Mouse (Mus musculus): Measurements from ENCODE around the gene Abhd14b. TPM values are rescaled to one million over a fixed set of nuclear protein-coding genes. Genes with fewer than 3 reads are reported as not detected.

The Abhd14b gene
- 1 to 10 TPM; 7.2 to 8.3 TPM for total RNA-seq (2021)

GRCm38 (mm10) chr9:106447348-106447747 lies at the start of gene Abhd14b, which contains the start of gene Abhd14a:
Abhd14b (plus strand) TSS chr9:106447459.
Abhd14a (minus strand) TSS chr9:106447678.
- intact Hi-C loops (cut with DNase I): no loop called here
- peak; percentile 94 to 95 for DNase-seq

- DNase-seq: no peak
- intact Hi-C loops (cut with DNase I): no loop called here
These were observed 49.5 kb upstream of the Abhd14b start for GRCm38 (mm10) chr9:106397733-106398132.

GRCm38 (mm10) chr9:106398667-106399311 lies 48.5 kb upstream of the Abhd14b start:
- intact Hi-C loops (cut with DNase I): no loop called here
- DNase-seq: no peak

- intact Hi-C loops (cut with DNase I): no loop called here
- no peak for DNase-seq
These were observed 47.5 kb upstream of the Abhd14b start for GRCm38 (mm10) chr9:106399808-106400207.

DNA sequence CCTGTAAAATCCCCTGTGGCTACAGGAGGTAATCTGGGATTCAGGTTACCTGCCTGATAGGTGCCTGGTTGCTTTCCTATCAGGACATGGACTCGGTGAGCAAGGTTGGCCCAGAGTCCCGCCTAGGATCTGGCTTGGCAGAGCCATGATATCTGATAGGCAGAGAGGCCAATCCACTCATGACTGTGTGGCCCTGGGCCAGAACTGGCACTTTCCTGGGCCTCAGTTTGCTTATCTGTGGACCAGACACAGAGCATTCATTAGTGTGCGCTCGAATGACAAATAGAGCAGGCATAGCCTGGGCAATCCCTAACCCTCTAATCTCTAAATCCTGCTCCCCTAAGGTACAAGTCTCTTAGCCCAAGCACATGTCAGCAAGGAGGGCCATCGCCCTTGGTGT lies 45.1 kb upstream of the Abhd14b start:
- DNase-seq: no peak
- intact Hi-C loops (cut with DNase I): no loop called here

GRCm38 (mm10) chr9:106402607-106403375 lies 44.5 kb upstream of the Abhd14b start:
- intact Hi-C loops (cut with DNase I): no loop called here

GRCm38 (mm10) chr9:106405275-106405674 lies 42.0 kb upstream of the Abhd14b start:
- DNase-seq: peak; percentile 57 to 72
- intact Hi-C loops (cut with DNase I): loop anchor here (2.0 kb wide), 1 partner anchor 18 kb away; no protein-coding TSS in a partner anchor

More at GRCm38 (mm10) chr9:106402607-106403375, 44.5 kb upstream of the Abhd14b start:
- no peak for DNase-seq

- peak; percentile 59 to 74 for DNase-seq
- intact Hi-C loops (cut with DNase I): loop anchor here (1.0 kb wide), 1 partner anchor 37 kb away; no protein-coding TSS in a partner anchor
These were observed 40.7 kb upstream of the Abhd14b start for GRCm38 (mm10) chr9:106406443-106407078.

- no peak for DNase-seq
- intact Hi-C loops (cut with DNase I): no loop called here
These were observed 38.2 kb upstream of the Abhd14b start for GRCm38 (mm10) chr9:106409096-106409495.

DNA sequence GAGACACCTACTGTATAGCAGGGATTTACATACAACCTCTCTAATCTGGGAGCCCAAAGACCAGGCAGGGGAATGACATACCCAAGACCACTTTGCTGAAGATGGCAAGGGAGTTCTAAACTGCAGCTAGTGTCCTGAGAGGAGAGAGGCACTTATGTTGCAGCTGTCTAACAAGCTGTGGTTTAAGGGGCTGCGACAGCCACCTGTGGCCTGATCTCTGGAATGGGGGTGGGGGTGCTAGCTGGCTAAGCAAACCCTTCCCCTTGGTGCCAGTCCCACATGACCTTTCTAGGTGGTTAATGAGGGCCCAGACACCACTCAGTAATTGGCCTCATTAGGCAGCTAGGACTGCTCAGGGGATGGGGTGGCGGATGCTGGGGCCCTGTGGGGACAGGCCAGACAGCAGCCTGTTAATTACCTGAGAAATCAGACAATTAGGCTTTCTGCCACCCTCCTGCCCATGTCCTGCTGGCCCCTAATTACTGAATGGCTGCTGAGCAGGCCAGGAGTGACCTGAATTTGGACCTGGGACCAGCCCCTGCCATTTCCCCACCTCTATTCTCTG lies 37.1 kb upstream of the Abhd14b start:
- DNase-seq: no peak
- intact Hi-C loops (cut with DNase I): no loop called here

DNA sequence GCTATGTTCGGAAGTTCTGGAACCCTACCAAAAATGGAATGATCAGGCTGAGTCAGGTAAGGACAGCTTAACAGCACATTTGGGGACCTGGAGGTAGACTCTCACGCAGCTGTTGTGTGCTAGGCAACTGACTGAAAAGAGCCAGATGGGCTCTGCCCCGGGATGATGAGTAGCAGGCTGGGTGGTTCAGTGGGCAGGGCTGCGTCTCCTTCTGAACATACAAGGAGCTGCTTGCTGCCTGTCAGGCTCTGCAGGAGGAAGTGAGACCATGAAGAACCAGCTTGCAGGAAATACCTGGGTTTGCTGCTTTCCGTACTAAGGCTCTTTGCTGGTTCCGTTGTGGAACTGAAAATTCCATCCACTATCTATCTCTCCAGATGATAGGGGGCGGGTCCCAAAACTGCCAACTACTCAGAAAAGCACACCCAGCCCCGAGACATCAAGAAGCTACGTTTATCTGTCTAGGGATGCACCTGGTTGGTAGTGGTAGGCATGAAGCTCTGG lies 36.1 kb upstream of the Abhd14b start:
- no peak for DNase-seq
- intact Hi-C loops (cut with DNase I): no loop called here

- intact Hi-C loops (cut with DNase I): no loop called here
- no peak for DNase-seq
These were observed 35.5 kb upstream of the Abhd14b start for GRCm38 (mm10) chr9:106411729-106412128.

DNA sequence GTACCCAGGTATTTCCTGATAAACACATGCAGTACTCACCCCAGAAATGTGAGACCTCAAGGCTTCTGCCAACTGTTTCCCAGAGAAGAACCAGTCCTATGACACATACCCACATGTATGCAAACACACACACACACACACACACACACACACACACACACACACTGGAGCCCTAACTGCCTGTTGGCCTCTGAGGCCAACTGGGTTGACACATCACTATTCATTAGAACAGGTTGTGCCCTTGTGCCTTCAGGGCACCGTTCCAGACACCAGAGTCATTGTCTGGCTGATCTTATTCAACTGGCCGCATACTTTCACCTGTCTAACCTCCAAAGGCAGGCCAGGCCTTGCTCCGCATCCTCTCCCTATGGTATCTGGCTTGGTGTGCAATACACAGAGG lies 35.0 kb upstream of the Abhd14b start:
- intact Hi-C loops (cut with DNase I): no loop called here
- no peak for DNase-seq

DNA sequence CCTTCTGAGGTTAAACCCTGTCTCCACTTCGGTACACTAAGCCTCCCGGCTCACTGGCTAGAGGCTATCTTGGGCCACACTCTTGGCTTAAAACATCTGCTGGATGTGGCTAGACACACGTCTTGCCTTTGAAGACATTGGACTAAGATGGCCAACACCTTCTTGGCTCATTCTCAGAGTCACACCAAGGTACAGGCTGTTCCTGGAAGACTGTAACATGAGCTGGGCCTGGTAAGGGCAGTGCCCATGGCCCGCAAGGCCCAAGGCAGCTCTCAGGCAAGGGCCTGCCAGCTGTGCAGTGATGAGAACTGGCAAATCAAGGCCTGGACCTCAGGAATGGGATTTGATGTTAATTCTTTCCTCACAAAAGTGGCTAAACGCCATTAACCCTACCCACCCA lies 33.7 kb upstream of the Abhd14b start:
- no peak for DNase-seq
- intact Hi-C loops (cut with DNase I): no loop called here

DNA sequence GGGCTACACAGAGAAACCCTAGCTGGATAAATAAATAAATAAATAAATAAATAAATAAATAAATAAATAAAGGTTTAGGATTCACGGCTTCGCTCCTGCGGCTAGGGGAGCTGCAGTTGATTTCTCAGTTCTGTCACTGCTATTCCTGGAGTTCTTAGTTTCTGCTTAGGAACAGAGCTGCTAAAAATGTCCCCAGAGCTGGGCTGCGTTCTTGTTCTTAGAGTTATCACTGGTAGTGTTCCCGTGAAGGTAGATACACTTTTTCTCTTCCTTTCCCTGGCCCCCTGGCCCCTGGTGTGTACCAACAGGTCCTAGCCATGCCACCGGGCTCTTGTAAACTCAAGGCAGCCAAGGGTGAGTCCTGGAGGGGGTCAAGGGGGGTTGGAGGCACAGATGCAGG lies 30.4 kb upstream of the Abhd14b start:
- intact Hi-C loops (cut with DNase I): loop anchor here (2.0 kb wide), 1 partner anchor 30 kb away; no protein-coding TSS in a partner anchor

DNA sequence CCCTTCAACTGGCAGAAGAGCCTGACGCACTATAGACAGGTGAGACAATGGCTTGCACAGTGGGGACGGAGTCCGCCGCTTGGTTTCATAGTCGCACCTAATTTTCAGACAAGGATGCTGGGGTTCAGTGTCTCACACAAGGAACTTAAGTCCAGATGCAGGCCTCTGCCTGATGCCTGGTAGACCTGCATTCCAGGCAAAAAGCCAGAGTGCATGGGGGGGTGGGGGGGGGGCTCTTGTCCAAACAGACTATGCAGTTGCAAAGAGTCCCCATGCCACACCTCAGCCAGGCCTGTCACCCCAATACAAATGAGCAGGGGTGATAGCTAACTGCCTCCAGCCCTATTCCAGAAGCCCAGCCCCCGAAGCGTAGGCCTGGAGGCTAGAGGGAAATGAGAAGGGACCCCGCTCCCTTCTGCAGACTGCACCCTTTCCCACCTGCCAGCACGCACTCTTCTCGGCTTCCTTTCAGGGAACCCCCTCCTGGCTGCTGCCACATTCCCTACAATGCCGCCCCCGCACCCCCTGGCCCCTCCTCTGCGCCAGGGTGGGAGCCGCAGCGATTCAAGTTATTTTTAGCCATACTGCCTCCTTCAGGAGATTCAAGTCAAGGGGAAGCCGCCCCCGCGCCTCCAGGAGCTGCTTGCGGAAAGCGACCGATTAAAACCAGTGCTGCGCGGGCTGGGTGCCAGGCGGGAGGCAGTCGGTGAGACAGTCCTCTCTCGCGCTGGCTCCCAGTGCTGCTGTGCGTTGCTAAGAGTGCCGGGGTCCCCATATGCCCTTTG lies 29.2 kb upstream of the Abhd14b start:
- DNase-seq: peak; percentile 78 to 83
- intact Hi-C loops (cut with DNase I): loop anchor here (1.0 to 2.0 kb wide), 2 partner anchors 31 to 49 kb away; no protein-coding TSS in a partner anchor

More for the DNA sequence above, 30.4 kb upstream of the Abhd14b start:
- no peak for DNase-seq

DNA sequence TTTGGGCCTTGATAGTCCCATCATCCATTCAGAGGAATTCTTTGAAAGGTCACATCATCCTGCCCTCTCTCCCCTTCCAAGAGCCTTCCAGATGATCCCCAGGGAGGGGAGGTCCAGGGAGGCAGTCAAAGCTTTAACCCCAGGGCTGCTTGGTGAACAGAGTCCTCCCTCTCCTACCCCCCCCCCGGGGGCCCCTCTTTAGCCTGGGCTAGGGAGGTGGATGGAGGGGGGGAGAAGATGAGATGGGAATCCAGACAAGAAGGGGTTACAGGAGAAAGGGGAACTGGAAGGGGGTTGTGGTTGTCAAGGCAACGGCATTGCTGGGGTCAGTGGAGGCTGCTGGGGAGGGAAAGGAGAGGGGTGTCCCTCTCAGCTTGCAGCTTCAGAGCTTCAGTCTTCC lies 26.7 kb upstream of the Abhd14b start:
- intact Hi-C loops (cut with DNase I): loop anchor here (1.0 to 5.0 kb wide), 4 partner anchors 70 to 263 kb away; partner anchors contain the start of gene Glyctk
- no peak for DNase-seq

GRCm38 (mm10) chr9:106421033-106421864 lies 26.0 kb upstream of the Abhd14b start:
- intact Hi-C loops (cut with DNase I): loop anchor here (1.0 to 5.0 kb wide), 4 partner anchors 71 to 264 kb away; partner anchors contain the start of gene Glyctk
- no peak for DNase-seq

- peak; percentile 85 to 88 for DNase-seq
- intact Hi-C loops (cut with DNase I): loop anchor here (1.0 to 5.0 kb wide), 4 partner anchors 72 to 265 kb away; partner anchors contain the start of gene Glyctk
These were observed 25.4 kb upstream of the Abhd14b start for GRCm38 (mm10) chr9:106421865-106422160.

Measured in heart, postnatal 36 days (tissue).